Mouse (Mus musculus): ENCODE measurements at regions not wholly inside any gene's neighbourhood (a gene's known extent, or its start where the extent isn't known, plus 50 kb on each side); places are given as distances from the start of the nearest gene placed in this dataset.

DNA sequence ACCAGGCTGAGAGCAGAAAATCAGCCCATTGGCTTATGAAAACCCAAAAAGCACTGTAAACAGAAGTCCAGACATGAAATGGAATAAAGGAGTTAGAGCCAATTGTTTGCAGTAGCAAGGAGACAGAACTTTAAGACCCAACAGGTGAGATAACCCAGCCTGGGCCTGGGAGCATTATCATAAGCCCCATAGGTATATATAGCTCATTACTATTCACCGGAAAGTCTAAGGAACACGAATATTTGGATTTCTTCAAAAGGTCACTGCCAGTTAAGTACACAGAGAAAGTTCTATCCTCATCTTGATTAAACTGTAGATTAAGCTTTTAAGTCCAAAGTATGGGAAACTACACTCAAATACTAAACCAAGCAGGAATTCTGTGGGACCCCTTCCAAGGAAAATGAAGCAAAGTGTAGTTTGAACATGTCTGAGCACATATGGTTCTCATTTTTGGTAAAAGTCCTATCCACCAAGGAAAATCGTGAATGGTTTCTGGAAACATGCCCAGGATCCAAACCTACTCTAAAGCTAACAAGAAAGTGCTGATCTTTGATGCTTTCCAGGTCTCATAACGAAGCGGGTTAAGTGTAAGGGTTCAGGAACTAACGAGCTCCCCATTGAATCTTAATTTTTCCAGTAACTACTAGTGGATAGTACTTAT is 51.5 kb upstream of the Dmac1 start:
- 28% methylated on average over 6 of the region's 6 CpGs for WGBS
- TF ChIP-seq CTCF (IDR thresholded peaks at IDR 0.05; ENCODE audit: low read depth) (no peak), EP300 (optimal IDR thresholded peaks at IDR 0.05) (no peak)
- H3K9me3 ChIP-seq (ENCODE audit: control insufficient read depth, low read length): no peaks in the 10 kb centered on the region
- ATAC-seq (ENCODE audit: low FRiP score, low TSS enrichment) (no peak), DNase-seq (ENCODE audit: low spot score) (no peak)
- H3K4me3 ChIP-seq (ENCODE audit: low read depth, low read length): no peak overlapping the region
- H3K4me2 ChIP-seq (replicated peaks; ENCODE audit: low read depth): no peak overlapping the region
- no peaks in the 10 kb centered on the region for H3K36me3 ChIP-seq (ENCODE audit: control insufficient read depth, insufficient read depth, low read length)
- 0 out of 2 replicates have a peak overlapping the region, but pooled peaks have one; percentile 8 for H3K27ac ChIP-seq (replicated peaks)
- no peaks in the 10 kb centered on the region for H3K27me3 ChIP-seq (ENCODE audit: control insufficient read depth, insufficient read depth, low read length)
- H3K4me1 ChIP-seq (replicated peaks; ENCODE audit: control insufficient read depth, insufficient read depth): no peaks in the 10 kb centered on the region
- no peak overlapping the region for H3K9ac ChIP-seq (ENCODE audit: low read length)

All from stomach, postnatal 0 days (tissue).